Mouse (Mus musculus) ovary, adult 18-20 months (tissue): ENCODE measurements at regions not wholly inside any gene's neighbourhood (a gene's known extent, or its start where the extent isn't known, plus 50 kb on each side); places are given as distances from the start of the nearest gene placed in this dataset.

Source experiments
- DNase-seq: peaks from one replicate; pipeline ENCODE4 v3.0.0; 2022; ENCODE audit warnings: low spot score, mixed read lengths

- no peak for DNase-seq
Observed at GRCm38 (mm10) chr9:31582947-31583346, 118.7 kb upstream of the Tmem45b start.

GRCm38 (mm10) chr9:31578506-31579173 is 114.4 kb upstream of the Tmem45b start:
- DNase-seq: no peak

- no peak for DNase-seq
Observed at GRCm38 (mm10) chr9:31577066-31577465, 112.8 kb upstream of the Tmem45b start.

GRCm38 (mm10) chr9:31567029-31567428 is 102.8 kb upstream of the Tmem45b start:
- DNase-seq: no peak

- no peak for DNase-seq
Observed at GRCm38 (mm10) chr9:31566257-31567007, 102.2 kb upstream of the Tmem45b start.

DNA sequence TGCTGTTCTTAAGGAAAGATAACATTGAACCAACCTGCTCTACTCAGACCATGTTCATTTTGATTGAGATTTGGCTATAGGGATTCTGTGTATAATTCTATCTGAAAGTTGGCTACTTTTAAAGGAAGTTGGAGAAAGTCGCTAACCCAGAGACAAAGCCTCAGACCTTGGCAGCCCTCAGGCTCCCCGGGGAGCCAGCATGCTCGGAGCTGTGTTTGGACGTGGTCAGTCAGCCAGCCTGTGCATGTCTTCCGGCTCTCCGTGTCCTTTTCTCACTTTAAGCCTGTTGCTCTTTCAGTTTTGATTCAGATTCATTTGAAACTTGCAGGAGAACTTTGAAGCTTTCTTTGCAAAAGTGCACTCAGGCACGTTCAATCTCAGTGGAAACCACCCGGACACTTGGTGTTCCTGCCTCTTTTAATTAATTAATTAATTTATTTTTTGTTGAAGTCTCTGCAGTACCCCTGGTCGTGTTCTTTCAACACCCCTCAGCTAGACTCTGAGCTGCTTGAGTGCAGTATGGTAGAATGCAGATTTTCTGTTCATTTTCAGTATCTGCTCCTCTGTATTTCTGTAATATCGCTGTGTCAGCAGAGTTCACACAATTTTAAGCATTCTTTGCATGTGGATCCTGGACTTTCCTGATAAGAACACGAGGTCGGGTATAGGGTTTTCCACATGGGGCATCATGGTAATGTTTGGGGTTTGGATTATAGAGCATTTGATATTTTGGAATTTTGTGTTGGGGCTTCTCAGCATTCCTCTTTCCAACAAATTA is 100.9 kb upstream of the Tmem45b start:
- no peak for DNase-seq

DNA sequence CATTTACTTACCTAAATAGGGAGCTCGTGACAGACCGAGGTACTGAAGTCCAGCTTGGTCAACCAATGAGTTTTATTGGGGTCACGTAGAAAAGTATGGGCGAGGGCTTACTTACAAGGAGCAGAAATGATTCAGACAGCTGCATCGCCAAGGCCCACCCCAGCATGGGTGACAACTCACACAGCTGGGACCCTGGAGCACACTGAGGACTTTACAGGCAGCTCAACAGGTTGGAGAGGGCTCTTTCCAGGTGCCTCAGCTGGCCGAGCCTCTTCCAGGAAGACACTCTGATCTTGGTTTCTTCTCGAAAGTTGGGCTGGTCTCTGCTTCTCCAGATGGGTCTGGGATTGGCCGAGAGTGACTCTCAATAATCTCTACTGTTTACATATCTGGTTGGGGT is 99.3 kb upstream of the Tmem45b start:
- no peak for DNase-seq

- no peak for DNase-seq
Observed at GRCm38 (mm10) chr9:31560226-31560556, 95.9 kb upstream of the Tmem45b start.

DNA sequence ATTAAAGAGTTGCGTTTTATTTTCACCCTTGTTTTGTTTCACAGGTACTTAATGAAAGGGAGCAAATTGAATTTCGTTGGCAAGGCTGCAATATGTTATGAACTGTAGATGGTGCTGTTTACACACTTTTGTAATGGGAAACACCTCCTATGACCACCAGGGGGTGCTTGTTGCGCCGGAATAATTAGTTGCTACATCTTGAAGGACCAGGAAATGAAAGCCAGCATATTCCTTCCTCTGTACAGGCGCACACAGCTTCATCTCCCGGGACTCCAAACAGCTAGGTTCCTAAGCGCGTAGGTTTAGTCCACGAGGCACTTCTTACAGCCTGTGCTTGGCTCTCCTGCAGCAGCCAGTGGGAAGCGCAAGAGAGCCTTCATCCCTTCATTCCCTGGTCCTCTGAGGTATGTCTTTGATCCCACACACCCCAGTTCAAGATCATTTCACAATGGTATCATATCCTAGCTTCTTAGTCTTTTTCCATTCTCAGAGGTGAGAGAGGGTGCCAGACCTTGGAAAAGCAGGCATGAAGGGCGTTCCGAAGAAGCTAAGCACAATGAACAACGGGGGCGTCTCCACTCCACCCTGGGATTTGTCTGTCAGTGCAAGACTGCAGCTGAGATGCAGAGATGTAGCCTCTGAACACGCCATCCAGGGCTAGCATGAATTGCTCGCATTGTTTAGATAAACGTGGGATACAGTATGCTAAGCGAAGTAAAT is 95.4 kb upstream of the Tmem45b start:
- DNase-seq: peak; percentile 35

DNA sequence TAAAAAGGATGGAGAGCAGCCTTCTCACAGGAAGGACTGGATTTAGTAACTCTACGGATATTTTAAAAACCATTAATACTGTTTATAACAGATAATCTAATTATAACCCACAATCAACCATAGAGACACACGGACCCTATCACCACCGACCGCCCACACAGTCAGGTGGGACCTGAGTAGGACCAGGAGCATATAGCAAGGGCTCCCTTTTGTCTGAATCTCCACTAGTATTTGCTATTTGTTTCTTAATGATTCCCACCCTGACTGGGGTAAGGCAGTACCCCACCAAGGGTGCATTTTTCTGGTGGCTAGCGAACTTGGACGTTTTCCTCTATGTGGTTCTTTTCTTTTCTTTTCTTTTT is 79.4 kb upstream of the Tmem45b start:
- DNase-seq: no peak

- no peak for DNase-seq
Observed at GRCm38 (mm10) chr9:31542909-31543690, 78.8 kb upstream of the Tmem45b start.

DNA sequence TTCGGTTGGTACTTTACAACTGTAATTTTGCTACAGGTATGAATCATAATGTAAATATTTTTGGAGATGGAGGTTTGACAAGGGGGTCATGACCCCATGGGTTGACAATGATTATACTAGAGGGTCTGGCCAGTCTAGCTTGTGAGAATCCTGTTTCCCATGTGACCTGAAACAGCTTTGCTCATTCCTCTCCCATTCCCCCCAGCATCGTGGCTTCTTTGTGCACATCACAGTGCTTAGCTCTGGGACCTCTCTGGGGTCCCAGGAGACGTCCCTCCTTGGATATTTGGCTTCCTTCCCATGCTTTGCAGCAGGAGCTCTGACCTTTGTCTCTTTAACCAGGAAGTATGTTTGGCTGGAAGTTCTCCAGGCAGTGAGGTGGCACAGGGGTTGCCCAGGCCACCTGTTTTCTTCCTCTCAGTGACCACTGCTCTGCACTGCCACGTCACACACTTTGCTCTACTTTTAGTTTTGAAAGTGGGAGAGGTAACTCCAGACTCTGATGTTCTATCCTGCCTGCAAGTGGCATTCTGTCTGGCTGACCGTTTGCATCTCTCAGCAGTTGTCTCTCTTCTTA is 77.4 kb upstream of the Tmem45b start:
- no peak for DNase-seq

DNA sequence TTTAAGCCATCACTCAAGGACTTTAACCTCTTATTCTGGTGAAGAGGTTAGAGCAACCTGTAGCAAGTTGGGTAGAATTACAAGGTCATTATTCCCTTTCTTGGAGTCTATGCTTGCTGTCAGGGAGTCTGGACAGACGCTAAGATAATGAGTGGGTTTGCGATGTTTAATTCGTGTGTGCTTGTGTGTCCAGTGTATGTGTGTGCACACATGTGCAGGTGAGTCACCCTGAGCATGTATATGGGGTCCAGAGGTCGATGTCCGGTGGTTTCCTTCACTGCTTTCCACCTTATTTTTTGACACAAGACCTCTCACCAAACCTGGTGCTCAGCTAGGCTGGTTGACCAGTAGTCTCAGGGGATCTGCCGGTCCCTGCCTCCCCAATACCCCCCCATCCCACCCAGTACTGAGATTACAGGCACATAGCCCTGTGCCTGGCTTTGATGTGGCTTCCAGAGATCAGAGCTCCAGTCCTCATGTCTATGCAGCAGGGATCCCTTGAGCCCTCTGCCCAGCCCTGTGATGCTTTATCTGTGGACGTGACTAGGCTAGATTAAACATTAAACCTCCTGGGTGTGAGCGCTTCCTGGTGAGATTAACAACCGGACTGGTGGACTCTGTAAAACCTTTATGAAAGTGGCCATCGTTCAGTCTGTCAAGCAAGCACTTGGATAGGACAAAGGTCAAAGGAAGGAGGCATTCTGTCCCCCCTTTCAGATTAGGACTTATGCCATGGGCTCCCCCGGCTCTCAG is 74.4 kb upstream of the Tmem45b start:
- DNase-seq: no peak

- no peak for DNase-seq
Observed at GRCm38 (mm10) chr9:31529021-31529420, 64.8 kb upstream of the Tmem45b start.

- no peak for DNase-seq
Observed at GRCm38 (mm10) chr9:31527216-31527615, 63.0 kb upstream of the Tmem45b start.
